Mouse (Mus musculus): ENCODE results near the gene Gimd1. TPM values are rescaled to one million over a fixed set of nuclear protein-coding genes. Genes with fewer than 3 reads are reported as not detected.
A peak's percentile ranks its signal among the peaks of the same experiment; 100 is the strongest.

The Gimd1 gene
- polyA plus RNA-seq, 1 experiment from 2014 or later: not detected

DNA sequence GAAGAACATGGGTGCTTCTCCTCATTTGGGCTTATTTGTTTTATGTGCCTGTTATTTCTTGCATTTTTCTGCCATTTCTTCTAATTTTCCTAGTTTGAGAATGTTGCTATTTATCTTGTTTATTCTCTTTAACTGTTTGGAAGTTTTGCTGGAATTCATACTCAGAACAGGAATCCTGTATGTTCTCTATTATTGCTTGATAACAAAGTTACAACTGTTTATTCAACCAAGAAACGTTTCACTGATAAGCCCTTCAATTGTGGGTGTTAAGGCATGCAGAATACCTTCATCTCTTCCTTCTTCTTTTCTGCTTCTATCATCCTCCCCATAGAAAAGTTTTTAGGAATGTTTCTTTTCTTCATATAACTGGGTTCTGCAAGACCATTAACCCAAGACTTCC is 17.2 kb downstream of the Gimd1 start:
- Histone ChIP-seq H3K4me3 (replicated peaks) (no peak overlapping the region), H3K27ac (replicated peaks) (no peak overlapping the region), H3K4me1 (no peaks in the 10 kb centered on the region), H3K9me3 (replicated peaks) (no peaks in the 10 kb centered on the region), H3K9ac (no peak overlapping the region), H3K27me3 (no peaks in the 10 kb centered on the region), H3K36me3 (no peaks in the 10 kb centered on the region), H3K4me2 (replicated peaks) (no peak overlapping the region)
- WGBS: 46% methylated on average over 1 of the region's 1 CpGs
- ATAC-seq (ENCODE audit: insufficient number of reproducible peaks, low FRiP score, low TSS enrichment, low read depth): no peak

DNA sequence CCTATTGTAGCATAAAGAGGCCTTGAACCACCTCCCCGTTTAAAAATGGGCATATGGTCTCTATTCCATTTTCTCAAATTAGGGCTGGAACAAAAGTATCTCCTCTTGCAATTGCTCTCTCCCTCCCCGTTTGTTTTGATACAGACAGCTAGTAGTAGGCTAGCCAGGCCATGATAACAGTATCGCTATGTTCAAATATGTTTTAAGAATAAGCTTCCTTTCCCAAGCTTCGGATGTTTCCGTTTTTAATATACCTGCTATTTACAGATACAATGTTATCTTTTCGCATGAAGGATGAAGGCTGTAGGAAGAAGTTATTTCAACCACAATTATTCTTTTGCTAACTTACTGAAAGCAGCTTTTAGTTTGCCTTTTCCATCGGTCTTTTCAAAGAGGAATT is 19.7 kb downstream of the Gimd1 start:
- Histone ChIP-seq H3K9ac (no peak overlapping the region), H3K27me3 (no peaks in the 10 kb centered on the region), H3K27ac (replicated peaks) (no peak overlapping the region), H3K9me3 (replicated peaks) (no peaks in the 10 kb centered on the region), H3K4me1 (no peaks in the 10 kb centered on the region), H3K4me2 (replicated peaks) (no peak overlapping the region), H3K36me3 (no peaks in the 10 kb centered on the region), H3K4me3 (replicated peaks) (no peak overlapping the region)
- no peak for ATAC-seq (ENCODE audit: insufficient number of reproducible peaks, low FRiP score, low TSS enrichment, low read depth)
- WGBS: 81% methylated on average over 7 of the region's 7 CpGs

DNA sequence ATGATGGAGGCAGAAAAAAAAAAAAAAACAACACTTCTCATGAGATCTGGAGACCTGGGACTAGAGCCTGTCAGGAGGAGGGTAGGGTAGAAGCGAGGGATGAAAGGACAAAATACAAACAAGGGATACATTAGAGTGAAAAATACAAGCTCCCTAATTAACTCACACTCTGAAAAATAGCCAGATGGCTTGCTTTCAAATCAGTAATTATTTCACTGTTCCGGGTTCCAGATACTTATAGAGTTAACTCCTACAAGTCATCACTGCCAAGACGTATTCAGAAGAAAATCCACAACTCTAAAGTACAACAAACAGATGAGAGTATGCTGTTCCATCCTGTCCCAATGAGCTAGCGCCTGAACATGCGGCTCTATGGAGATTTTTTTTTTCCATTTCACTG is 20.6 kb downstream of the Gimd1 start:
- H3K36me3 ChIP-seq: no peaks in the 10 kb centered on the region
- no peak for ATAC-seq (ENCODE audit: insufficient number of reproducible peaks, low FRiP score, low TSS enrichment, low read depth)
- WGBS: 78% methylated on average over 5 of the region's 5 CpGs

DNA sequence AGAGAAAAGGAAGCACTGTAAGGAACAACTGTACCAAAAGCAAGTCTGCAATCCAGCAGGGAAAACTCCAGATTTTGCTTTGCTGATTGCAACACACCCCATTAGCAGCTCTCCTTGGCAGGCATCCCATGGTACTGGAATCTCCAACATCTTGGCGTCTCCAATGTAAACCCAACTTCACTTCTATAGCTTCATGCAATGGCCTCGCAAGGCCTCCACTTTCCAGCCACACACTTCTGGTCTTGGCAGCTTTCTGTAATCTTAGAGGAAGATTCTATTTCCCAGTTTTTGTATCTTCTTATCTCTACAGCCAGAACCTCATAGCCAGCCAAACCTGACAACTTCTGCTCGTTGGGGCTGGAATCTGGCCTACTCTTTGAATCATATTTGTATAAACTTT is 22.2 kb downstream of the Gimd1 start:
- H3K4me2 ChIP-seq (replicated peaks): no peak overlapping the region
- peak; percentile 11; the same call in 1 of the 2 replicates for ATAC-seq (ENCODE audit: insufficient number of reproducible peaks, low FRiP score, low TSS enrichment, low read depth)
- H3K36me3 ChIP-seq: no peaks in the 10 kb centered on the region
- H3K4me3 ChIP-seq (replicated peaks): no peak overlapping the region
- no peaks in the 10 kb centered on the region for H3K9me3 ChIP-seq (replicated peaks)
- 68% methylated on average over 3 of the region's 3 CpGs for WGBS
- H3K9ac ChIP-seq: no peak overlapping the region
- no peak overlapping the region for H3K27ac ChIP-seq (replicated peaks)
- H3K4me1 ChIP-seq: no peaks in the 10 kb centered on the region
- H3K27me3 ChIP-seq: no peaks in the 10 kb centered on the region

More for the DNA sequence above, 20.6 kb downstream of the Gimd1 start:
- Histone ChIP-seq H3K9ac (no peak overlapping the region), H3K27me3 (no peaks in the 10 kb centered on the region), H3K4me1 (no peaks in the 10 kb centered on the region), H3K9me3 (replicated peaks) (no peaks in the 10 kb centered on the region), H3K4me2 (replicated peaks) (no peak overlapping the region), H3K4me3 (replicated peaks) (no peak overlapping the region), H3K27ac (replicated peaks) (no peak overlapping the region)

DNA sequence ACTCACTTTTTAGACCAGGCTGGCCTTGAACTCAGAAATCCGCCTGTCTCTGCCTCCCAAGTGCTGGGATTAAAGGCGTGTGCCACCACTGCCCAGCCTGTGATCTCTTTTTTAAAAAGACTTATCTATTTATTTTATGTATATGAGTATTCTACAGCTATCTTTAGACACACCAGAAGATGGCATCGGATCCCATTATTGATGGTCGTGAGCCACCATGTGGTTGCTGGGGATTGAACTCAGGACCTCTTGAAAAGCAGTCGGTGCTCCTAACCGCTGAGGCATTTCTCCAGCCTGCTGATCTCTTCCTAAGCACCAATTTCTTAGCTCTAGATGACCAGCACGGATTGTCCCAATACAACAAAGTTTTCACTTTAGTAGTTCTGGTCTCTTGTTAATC is 24.3 kb downstream of the Gimd1 start:
- H3K27me3 ChIP-seq: no peaks in the 10 kb centered on the region
- H3K27ac ChIP-seq (replicated peaks): no peak overlapping the region
- no peaks in the 10 kb centered on the region for H3K9me3 ChIP-seq (replicated peaks)
- 85% methylated on average over 7 of the region's 7 CpGs for WGBS
- no peaks in the 10 kb centered on the region for H3K4me1 ChIP-seq
- H3K4me3 ChIP-seq (replicated peaks): no peak overlapping the region
- H3K4me2 ChIP-seq (replicated peaks): no peak overlapping the region
- H3K36me3 ChIP-seq: peaks cover 3% of the 10 kb centered on the region
- no peak for ATAC-seq (ENCODE audit: insufficient number of reproducible peaks, low FRiP score, low TSS enrichment, low read depth)
- no peak overlapping the region for H3K9ac ChIP-seq

DNA sequence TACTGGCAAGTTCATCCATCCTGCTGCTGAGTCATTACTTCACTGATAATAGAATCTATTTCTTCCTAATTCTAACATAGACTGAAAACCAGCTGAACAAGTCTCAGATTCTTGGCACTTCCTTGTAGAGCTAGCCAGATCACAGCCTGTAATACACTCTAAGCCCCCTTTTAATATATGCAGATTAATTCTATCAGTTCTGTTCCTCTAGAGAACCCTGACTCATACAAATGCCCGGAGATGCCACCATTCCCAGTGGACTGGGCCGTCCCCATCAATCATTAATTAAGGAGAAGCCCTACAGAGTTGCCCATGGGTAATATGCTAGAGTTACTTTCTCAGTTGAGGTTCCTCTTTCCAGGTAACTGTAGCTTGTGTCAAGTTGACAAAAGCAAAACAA is 26.3 kb downstream of the Gimd1 start:
- Histone ChIP-seq H3K4me2 (replicated peaks) (no peak overlapping the region), H3K9ac (no peak overlapping the region), H3K9me3 (replicated peaks) (no peaks in the 10 kb centered on the region), H3K27ac (replicated peaks) (no peak overlapping the region), H3K27me3 (no peaks in the 10 kb centered on the region), H3K4me1 (no peaks in the 10 kb centered on the region), H3K4me3 (replicated peaks) (no peak overlapping the region), H3K36me3 (peaks cover 20% of the 10 kb centered on the region)
- no peak for ATAC-seq (ENCODE audit: insufficient number of reproducible peaks, low FRiP score, low TSS enrichment, low read depth)
- 80% methylated on average over 2 of the region's 2 CpGs for WGBS

DNA sequence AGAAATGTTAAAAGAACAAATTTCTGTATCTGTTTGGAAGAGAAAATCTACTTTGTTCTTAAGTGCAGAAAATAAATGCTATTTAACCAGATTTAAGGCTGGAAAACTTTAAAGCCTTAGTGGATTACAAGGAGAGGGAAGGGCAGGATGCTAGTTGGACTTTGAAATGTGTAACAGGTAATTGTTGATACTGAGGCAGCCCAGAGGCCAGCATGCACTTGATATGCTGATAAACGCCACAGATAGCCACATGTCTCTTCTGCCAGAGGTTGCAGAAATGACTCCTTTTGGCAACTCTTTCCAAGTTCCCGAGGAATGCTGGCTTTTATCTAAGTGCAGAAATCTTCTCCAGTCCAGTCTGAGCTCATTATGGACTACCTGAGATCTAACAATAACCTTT is 47.9 kb downstream of the Gimd1 start:
- ATAC-seq (ENCODE audit: insufficient number of reproducible peaks, low FRiP score, low TSS enrichment, low read depth): no peak
- no peak overlapping the region for H3K27ac ChIP-seq (replicated peaks)
- H3K27me3 ChIP-seq: no peaks in the 10 kb centered on the region
- WGBS: 89% methylated on average over 2 of the region's 2 CpGs
- no peak overlapping the region for H3K4me2 ChIP-seq (replicated peaks)
- H3K9me3 ChIP-seq (replicated peaks): no peaks in the 10 kb centered on the region
- no peak overlapping the region for H3K9ac ChIP-seq
- peaks cover 21% of the 10 kb centered on the region for H3K36me3 ChIP-seq
- no peak overlapping the region for H3K4me3 ChIP-seq (replicated peaks)
- peaks cover 2% of the 10 kb centered on the region for H3K4me1 ChIP-seq

DNA sequence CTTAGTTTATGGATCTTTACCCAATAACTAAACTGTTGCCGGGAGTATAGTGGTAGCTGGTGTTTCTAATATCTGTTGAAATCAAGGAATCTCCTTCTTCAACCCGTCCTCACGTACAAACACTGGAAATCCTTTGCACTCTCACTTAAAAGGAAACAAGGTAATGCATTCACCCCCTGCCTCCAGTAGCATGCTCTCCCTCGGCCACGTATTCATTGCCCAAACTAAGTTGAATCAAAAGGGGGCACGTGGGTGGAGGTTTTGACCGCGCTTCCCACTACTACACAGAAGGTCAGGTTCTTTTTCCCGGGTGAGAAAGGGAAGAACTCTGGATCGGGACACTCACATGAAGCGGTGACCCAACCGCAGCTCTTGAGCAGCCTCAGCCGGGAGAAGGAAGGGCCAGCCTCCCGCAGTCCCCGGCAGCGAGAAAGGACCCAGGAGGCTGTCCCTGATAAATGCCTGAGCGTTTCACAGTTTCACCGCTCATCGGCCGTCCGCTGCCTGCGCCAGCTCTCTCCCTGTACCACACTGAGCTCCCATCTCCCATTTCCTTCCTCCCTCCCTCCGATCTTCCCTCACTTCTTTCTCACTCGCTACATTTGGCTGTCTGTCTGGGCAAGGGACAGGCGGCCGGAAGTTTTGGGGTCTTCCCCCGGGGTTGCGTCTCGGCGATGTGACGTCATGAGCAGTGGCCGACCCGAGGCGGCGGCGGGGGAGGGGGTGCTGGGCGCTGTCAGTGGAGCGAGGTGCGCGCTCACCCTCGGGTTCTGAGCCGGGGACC is 54.0 kb downstream of the Gimd1 start, which contains the start of gene Tbck:
Gene Tbck (plus strand): TSS at position 698 of the 784 bp plus-strand sequence.
- peaks cover 11% of the 10 kb centered on the region for H3K4me1 ChIP-seq
- no peaks in the 10 kb centered on the region for H3K9me3 ChIP-seq (replicated peaks)
- H3K4me3 ChIP-seq (replicated peaks): peak within 1 kb of the TSS; percentile 89
- H3K9ac ChIP-seq: peak within 1 kb of the TSS; percentile 85
- no peaks in the 10 kb centered on the region for H3K27me3 ChIP-seq
- H3K27ac ChIP-seq (replicated peaks): peak within 1 kb of the TSS; percentile 95
- H3K36me3 ChIP-seq: peaks cover 2% of the 10 kb centered on the region; the same call in 1 of the 2 replicates
- peak within 1 kb of the TSS; percentile 67 for H3K4me2 ChIP-seq (replicated peaks)
- ATAC-seq (ENCODE audit: insufficient number of reproducible peaks, low FRiP score, low TSS enrichment, low read depth): peak; percentile 97
- WGBS: under 1% methylated on average over 42 of the region's 42 CpGs

DNA sequence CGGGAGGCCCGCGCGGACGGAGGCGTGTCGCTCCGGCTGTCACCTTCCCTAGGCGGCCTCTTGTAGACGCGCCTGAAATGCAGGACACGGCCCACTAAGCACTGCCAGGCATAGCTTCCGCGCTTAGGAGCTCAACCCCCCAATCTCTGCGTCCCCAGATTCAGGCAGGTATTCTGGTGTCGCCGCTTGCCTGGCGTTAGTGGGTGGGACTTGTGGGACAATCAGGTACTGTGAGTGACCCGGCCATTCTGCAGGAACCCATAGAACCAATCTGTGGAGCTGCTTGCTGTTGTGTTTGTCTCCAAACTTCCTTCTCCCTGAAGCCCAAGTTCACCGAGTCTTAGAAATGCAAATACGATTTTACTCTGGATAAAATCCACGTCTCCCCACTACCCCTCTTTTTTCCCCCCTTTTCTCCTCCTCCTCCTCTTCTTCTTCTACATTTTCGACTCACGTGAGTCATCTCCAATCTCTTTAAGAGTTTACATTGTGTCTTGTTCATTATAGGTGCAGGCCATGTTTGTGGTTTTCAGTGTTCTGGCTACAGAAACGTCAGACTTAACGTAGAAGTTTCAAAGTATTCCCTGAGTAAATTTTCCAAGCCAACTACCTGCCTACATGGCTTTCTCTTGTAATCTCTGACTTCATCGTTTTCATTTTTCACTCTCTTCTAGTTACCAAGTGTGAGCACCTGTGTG is 54.8 kb downstream of the Gimd1 start, which contains the start of gene Aimp1:
Gene Aimp1 (minus strand): TSS at position 140 of the 698 bp plus-strand sequence.
- Histone ChIP-seq H3K36me3 (peaks cover 2% of the 10 kb centered on the region; the same call in 1 of the 2 replicates), H3K27ac (replicated peaks) (peak within 1 kb of the TSS; percentile 95), H3K9me3 (replicated peaks) (no peaks in the 10 kb centered on the region), H3K4me2 (replicated peaks) (peak within 1 kb of the TSS; percentile 67), H3K9ac (peak within 1 kb of the TSS; percentile 85), H3K4me3 (replicated peaks) (peak within 1 kb of the TSS; percentile 89), H3K4me1 (peaks cover 11% of the 10 kb centered on the region), H3K27me3 (no peaks in the 10 kb centered on the region)
- no peak for ATAC-seq (ENCODE audit: insufficient number of reproducible peaks, low FRiP score, low TSS enrichment, low read depth)
- WGBS: 2% methylated on average over 27 of the region's 27 CpGs
